Mouse (Mus musculus) frontal cortex, postnatal 25 days (tissue): ENCODE measurements around the gene Myo18b.

Source experiments
- DNase-seq, 2 experiments: peaks; one replicate each; pipeline ENCODE4 v3.0.0; 2022; ENCODE audit warnings: low spot score in 2 of 2

Gene Myo18b

GRCm38 (mm10) chr5:112747306-112747930, 148.7 kb downstream of the Myo18b start:
- no peak for DNase-seq

- no peak for DNase-seq
Measured at GRCm38 (mm10) chr5:112745176-112745575, 151.0 kb downstream of the Myo18b start.

- no peak for DNase-seq
Measured at GRCm38 (mm10) chr5:112744571-112744970, 151.6 kb downstream of the Myo18b start.

DNA sequence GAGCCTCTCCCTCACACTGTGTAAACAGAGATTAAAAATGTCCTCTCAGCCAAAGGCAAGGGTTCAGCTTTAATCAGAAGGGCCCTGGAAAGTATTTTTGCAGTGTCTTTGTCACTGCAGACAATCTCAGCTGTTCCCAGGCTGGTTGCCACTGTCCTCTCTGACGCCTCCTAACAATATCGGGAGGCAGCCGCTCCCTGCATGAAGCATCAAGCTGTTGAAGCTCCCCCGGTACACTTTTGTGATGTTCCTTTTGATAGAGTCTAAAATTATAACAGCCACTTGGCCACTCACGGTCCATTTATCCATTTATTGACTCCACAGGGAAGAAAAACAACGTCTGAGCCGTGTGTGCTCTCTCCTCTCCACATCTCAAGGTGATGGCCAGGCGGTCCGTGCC, 153.0 kb downstream of the Myo18b start:
- DNase-seq, result no peak

DNA sequence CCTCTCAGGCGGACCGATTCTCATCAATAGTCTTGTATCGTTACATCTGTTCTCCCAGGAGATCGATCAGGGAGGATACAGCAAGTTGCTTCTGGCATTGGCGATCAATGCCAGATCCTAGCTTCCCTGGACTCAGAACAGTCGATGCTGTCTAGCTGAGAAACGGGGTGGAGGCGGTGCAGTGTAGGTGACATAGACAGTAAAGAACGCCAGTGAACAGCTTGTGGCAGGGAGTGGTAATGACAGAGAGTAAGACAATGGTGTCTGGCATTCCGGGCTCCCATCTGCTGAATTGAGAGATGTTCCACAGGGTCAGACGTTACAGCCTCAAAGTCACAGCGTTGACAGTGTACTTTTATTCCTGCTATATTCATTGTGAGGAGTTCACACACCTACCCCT, 155.5 kb downstream of the Myo18b start:
- DNase-seq, result peak; percentile 22 to 34

DNA sequence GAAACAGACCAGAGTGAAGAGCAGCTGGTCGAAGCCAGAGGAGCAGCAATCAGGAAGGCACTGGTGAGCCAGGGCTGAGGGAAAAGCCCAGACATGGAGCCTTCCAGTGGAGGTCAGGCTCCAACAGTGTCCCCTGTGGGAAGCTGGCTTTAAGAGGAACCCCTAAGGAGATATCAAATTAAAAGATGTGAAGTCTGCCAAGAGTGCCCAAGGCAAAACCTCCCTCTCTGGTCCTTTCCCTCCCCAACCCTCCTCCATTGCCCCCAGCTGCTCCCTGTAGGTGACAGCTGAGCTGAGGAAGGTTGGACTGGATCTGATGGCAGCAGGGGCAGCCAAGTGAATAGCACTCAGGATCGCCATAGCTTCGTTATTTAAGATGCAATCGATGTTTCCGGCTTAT, 161.1 kb downstream of the Myo18b start:
- DNase-seq, result no peak

GRCm38 (mm10) chr5:112730604-112731003, 165.6 kb downstream of the Myo18b start:
- DNase-seq, result no peak

GRCm38 (mm10) chr5:112728432-112728831, 167.7 kb downstream of the Myo18b start:
- no peak for DNase-seq

- DNase-seq, result no peak
Measured at GRCm38 (mm10) chr5:112718655-112719306, 177.4 kb downstream of the Myo18b start.

DNA sequence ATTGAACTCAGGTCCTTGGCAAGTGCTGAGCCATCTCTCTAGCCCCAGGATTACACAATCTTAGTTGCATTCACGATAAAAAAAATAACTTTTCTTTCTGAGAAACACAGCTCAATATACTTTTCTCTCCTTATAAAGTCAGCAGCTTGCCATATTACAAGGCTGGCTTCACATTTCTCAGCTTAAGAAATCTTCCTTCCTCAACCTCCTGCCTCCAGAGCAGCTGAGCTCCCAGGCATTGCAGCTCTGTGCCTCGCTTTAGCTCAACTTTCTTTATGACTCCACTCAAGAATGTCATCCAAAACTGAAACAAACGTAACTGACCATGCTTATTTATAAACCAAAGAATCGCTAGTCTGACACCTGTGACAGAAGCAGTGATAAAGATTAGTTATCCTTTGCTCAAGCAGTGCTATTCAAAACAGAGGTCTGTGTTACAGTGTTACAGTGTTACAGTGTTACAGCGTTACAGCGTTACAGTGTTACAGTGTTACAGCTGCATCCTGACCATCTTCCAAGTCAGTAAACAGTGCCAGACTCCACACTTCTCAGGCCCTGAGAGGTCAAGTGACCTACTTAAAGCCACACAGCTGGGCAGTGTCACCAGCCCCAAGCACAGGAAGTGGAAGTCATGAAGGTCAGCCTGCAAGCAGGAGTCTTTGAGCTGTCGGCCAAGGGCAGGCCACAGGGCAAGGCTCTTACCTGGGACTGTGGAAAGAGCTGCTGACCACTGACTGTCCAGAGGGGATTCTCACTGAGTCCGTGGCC, 181.3 kb downstream of the Myo18b start:
- no peak for DNase-seq

DNA sequence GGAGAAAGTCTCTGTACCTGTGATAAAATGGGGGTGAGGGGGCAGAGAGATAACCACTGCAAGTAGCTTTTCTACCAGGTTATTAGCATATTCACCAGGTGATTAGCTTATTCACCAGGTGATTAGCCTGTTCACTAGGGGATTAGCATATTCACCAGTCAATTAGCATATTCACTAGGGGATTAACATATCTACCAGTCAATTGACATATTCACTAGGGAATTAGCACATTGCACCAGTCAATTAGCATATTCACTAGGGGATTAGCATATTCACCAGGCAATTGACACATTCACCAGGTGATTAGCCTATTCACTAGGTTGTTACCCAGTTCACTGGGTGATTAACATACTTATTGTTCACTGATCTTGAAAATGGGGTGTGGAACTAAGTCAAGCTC, 186.3 kb downstream of the Myo18b start:
- DNase-seq, result no peak

- no peak for DNase-seq
Measured at GRCm38 (mm10) chr5:112708441-112708840, 187.7 kb downstream of the Myo18b start.

GRCm38 (mm10) chr5:112707478-112707877, 188.7 kb downstream of the Myo18b start:
- no peak for DNase-seq

GRCm38 (mm10) chr5:112700794-112701193, 195.4 kb downstream of the Myo18b start:
- no peak for DNase-seq

- no peak for DNase-seq
Measured at GRCm38 (mm10) chr5:112696683-112697082, 199.5 kb downstream of the Myo18b start.

DNA sequence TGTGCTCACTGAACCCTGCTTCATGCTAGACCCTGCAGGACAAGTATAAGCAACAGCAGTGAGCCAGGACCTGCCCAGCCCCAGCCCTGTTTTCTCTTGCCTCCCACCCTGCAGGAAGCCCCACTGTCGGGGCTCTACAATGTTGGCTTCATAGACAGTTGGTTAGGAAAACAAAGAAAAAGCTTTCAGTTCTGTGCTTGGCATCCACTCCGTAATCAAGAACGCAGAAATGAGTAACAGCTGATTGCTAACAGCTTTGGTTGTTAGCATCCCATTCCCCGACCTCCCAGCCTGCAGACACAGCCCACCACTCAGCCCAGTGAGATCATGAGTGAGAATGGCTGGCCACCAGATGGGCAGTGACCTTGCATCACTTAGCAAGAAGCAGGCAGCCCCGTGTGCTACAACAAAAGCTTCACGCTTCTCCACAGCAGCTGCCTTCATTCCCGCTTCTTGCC, 200.9 kb downstream of the Myo18b start:
- DNase-seq, result no peak

DNA sequence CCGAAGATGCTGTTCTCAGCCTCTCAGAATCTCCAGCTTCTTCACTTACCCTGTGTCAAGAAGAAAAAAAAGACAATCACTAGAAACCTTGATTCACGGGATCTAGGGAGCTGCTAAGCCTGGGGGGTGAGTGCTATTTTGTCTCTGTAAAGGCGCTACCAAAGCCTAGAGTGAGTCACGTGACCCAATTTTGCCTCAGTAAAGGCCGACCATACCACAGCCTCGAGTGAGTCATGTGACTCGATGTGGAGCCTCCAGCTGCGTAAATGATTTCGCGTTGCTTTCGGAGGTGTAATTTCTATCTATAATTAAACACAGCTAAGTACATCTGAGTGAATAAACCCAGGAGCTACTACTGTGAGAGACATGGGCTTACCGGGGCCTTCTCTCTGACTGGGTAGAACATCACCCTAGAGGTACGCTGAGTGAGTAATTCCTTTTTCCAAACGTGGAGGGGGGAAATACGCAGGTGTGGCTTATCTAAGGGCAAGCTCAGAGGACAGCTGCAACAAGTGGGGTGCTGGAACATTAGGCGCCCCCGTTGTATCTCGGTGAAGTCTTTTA, 202.8 kb downstream of the Myo18b start:
- peak in 1 of 2 experiments; percentile 27 for DNase-seq

GRCm38 (mm10) chr5:112687100-112687818, 208.9 kb downstream of the Myo18b start:
- DNase-seq, result no peak

GRCm38 (mm10) chr5:112686309-112687099, 209.7 kb downstream of the Myo18b start:
- no peak for DNase-seq

DNA sequence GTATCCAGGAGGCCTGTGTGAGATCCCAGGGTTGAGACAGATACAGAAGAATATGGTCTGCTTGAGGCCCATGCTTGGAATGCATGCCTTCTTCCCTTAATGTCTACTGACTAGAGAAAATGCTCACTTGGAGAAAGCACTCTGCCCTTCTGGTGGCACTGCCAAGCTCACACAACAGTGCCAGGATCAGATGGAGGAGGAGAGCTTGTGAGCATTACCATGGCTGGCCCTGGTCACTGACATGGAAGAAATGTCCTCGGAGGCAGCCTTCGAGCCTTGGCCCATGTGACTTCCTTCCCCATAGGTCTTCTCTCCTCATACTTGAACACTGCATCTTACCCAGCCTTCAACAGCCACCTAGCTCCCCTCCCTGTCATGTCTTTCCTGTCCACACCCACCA, 216.9 kb downstream of the Myo18b start:
- no peak for DNase-seq

GRCm38 (mm10) chr5:112678153-112678552, 218.0 kb downstream of the Myo18b start:
- no peak for DNase-seq
